Mouse (Mus musculus): Measurements from ENCODE around the gene Elp1.

- no peak for TF ChIP-seq GATA1 (IDR thresholded peaks at IDR 0.05; ENCODE audit: borderline replicate concordance, low read length)
- TF ChIP-seq FLI1 (IDR thresholded peaks at IDR 0.05; ENCODE audit: low read length) = no peak
Measured at GRCm38 (mm10) chr4:56756021-56756420, 46.1 kb downstream of the Elp1 start.
